Mouse (Mus musculus): ENCODE results near the gene Zfp827. TPM values are rescaled to one million over a fixed set of nuclear protein-coding genes. Genes with fewer than 3 reads are reported as not detected.

The Zfp827 gene
- polyA plus RNA-seq, 1 experiment from 2014 or later, result 4.3 TPM

- no peak overlapping the region for H3K27ac ChIP-seq (ENCODE audit: low read depth, low read length)
Measured at GRCm38 (mm10) chr8:79227194-79227593, 199.0 kb downstream of the Zfp827 start.

GRCm38 (mm10) chr8:79227916-79228315 lies 199.7 kb downstream of the Zfp827 start:
- Histone ChIP-seq H3K4me2 (replicated peaks; ENCODE audit: low read depth) (no peak overlapping the region), H3K9ac (ENCODE audit: low read depth, low read length) (no peak overlapping the region), H3K9me3 (ENCODE audit: control insufficient read depth) (no peaks in the 10 kb centered on the region), H3K4me3 (ENCODE audit: low read depth, low read length) (no peak overlapping the region), H3K4me1 (replicated peaks; ENCODE audit: control insufficient read depth, insufficient read depth, low read length) (no peaks in the 10 kb centered on the region), H3K27ac (ENCODE audit: low read depth, low read length) (no peak overlapping the region), H3K36me3 (ENCODE audit: control insufficient read depth, insufficient read depth) (no peaks in the 10 kb centered on the region), H3K27me3 (replicated peaks; ENCODE audit: control insufficient read depth, insufficient read depth, low read length) (no peaks in the 10 kb centered on the region)
- WGBS, result 74% methylated on average over 3 of the region's 3 CpGs
- ATAC-seq, result no peak
- no peak for TF ChIP-seq CTCF (IDR thresholded peaks at IDR 0.05; ENCODE audit: low read depth)

More at GRCm38 (mm10) chr8:79227194-79227593, 199.0 kb downstream of the Zfp827 start:
- Histone ChIP-seq H3K4me3 (ENCODE audit: low read depth, low read length) (no peak overlapping the region), H3K9ac (ENCODE audit: low read depth, low read length) (no peak overlapping the region), H3K4me1 (replicated peaks; ENCODE audit: control insufficient read depth, insufficient read depth, low read length) (no peaks in the 10 kb centered on the region), H3K4me2 (replicated peaks; ENCODE audit: low read depth) (no peak overlapping the region), H3K27me3 (replicated peaks; ENCODE audit: control insufficient read depth, insufficient read depth, low read length) (no peaks in the 10 kb centered on the region), H3K36me3 (ENCODE audit: control insufficient read depth, insufficient read depth) (no peaks in the 10 kb centered on the region), H3K9me3 (ENCODE audit: control insufficient read depth) (no peaks in the 10 kb centered on the region)
- TF ChIP-seq CTCF (IDR thresholded peaks at IDR 0.05; ENCODE audit: low read depth), result no peak
- 77% methylated on average over 4 of the region's 4 CpGs for WGBS
- no peak for ATAC-seq

- Histone ChIP-seq H3K27me3 (replicated peaks; ENCODE audit: control insufficient read depth, insufficient read depth, low read length) (no peaks in the 10 kb centered on the region), H3K9ac (ENCODE audit: low read depth, low read length) (no peak overlapping the region), H3K36me3 (ENCODE audit: control insufficient read depth, insufficient read depth) (no peaks in the 10 kb centered on the region), H3K4me3 (ENCODE audit: low read depth, low read length) (no peak overlapping the region), H3K4me2 (replicated peaks; ENCODE audit: low read depth) (no peak overlapping the region), H3K27ac (ENCODE audit: low read depth, low read length) (no peak overlapping the region), H3K4me1 (replicated peaks; ENCODE audit: control insufficient read depth, insufficient read depth, low read length) (no peaks in the 10 kb centered on the region), H3K9me3 (ENCODE audit: control insufficient read depth) (no peaks in the 10 kb centered on the region)
- WGBS, result 82% methylated on average over 8 of the region's 8 CpGs
- ATAC-seq, result no peak
- TF ChIP-seq CTCF (IDR thresholded peaks at IDR 0.05; ENCODE audit: low read depth), result no peak
Measured at GRCm38 (mm10) chr8:79229266-79229888, 201.1 kb downstream of the Zfp827 start.

- Histone ChIP-seq H3K9ac (ENCODE audit: low read depth, low read length) (no peak overlapping the region), H3K4me3 (ENCODE audit: low read depth, low read length) (no peak overlapping the region), H3K36me3 (ENCODE audit: control insufficient read depth, insufficient read depth) (no peaks in the 10 kb centered on the region), H3K9me3 (ENCODE audit: control insufficient read depth) (no peaks in the 10 kb centered on the region), H3K27me3 (replicated peaks; ENCODE audit: control insufficient read depth, insufficient read depth, low read length) (no peaks in the 10 kb centered on the region), H3K4me2 (replicated peaks; ENCODE audit: low read depth) (no peak overlapping the region), H3K4me1 (replicated peaks; ENCODE audit: control insufficient read depth, insufficient read depth, low read length) (no peaks in the 10 kb centered on the region), H3K27ac (ENCODE audit: low read depth, low read length) (no peak overlapping the region)
- WGBS, result 69% methylated on average over 3 of the region's 3 CpGs
- no peak for TF ChIP-seq CTCF (IDR thresholded peaks at IDR 0.05; ENCODE audit: low read depth)
- no peak for ATAC-seq
Measured at GRCm38 (mm10) chr8:79239320-79239719, 211.1 kb downstream of the Zfp827 start.

GRCm38 (mm10) chr8:79239996-79240395 lies 211.8 kb downstream of the Zfp827 start:
- no peaks in the 10 kb centered on the region for H3K4me1 ChIP-seq (replicated peaks; ENCODE audit: control insufficient read depth, insufficient read depth, low read length)
- H3K4me2 ChIP-seq (replicated peaks; ENCODE audit: low read depth), result no peak overlapping the region
- no peak overlapping the region for H3K9ac ChIP-seq (ENCODE audit: low read depth, low read length)
- no peaks in the 10 kb centered on the region for H3K27me3 ChIP-seq (replicated peaks; ENCODE audit: control insufficient read depth, insufficient read depth, low read length)
- H3K27ac ChIP-seq (ENCODE audit: low read depth, low read length), result no peak overlapping the region
- H3K36me3 ChIP-seq (ENCODE audit: control insufficient read depth, insufficient read depth), result no peaks in the 10 kb centered on the region
- no peak for ATAC-seq
- no peaks in the 10 kb centered on the region for H3K9me3 ChIP-seq (ENCODE audit: control insufficient read depth)
- WGBS, result 79% methylated on average over 7 of the region's 7 CpGs
- no peak overlapping the region for H3K4me3 ChIP-seq (ENCODE audit: low read depth, low read length)
- TF ChIP-seq CTCF (IDR thresholded peaks at IDR 0.05; ENCODE audit: low read depth), result no peak

Other genes with a start within 250 kb of the Zfp827 start
- gene Lsm6, start 207.3 kb upstream of the Zfp827 start, polyA plus RNA-seq (2015; fragmentation: Nextera tagmentation; extraction: Ambion mirVana), result 93.2 and 100.0 TPM in 2 replicates
- not detected in 2 replicates for gene 1700011L22Rik, start 220.1 kb downstream of the Zfp827 start, polyA plus RNA-seq (2015; fragmentation: Nextera tagmentation; extraction: Ambion mirVana)